Mouse (Mus musculus): ENCODE measurements around the gene Banp. TPM values are rescaled to one million over a fixed set of nuclear protein-coding genes. Genes with fewer than 3 reads are reported as not detected.
A peak's percentile ranks its signal among the peaks of the same experiment; 100 is the strongest.

The Banp gene
- polyA plus RNA-seq, 1 experiment: 114 TPM

GRCm38 (mm10) chr8:122008395-122008794 is 58.8 kb downstream of the Banp start:
- TF ChIP-seq POLR2A (IDR thresholded peaks at IDR 0.05; ENCODE audit: borderline replicate concordance, extremely low read depth, insufficient read depth, insufficient read length, poor library complexity, severe bottlenecking): no peak
- TF ChIP-seq CTCF (IDR thresholded peaks at IDR 0.05; ENCODE audit: borderline replicate concordance, extremely low read depth, insufficient read depth, insufficient read length): no peak
- no peak for DNase-seq (ENCODE audit: low read depth)

- TF ChIP-seq POLR2A (IDR thresholded peaks at IDR 0.05; ENCODE audit: borderline replicate concordance, extremely low read depth, insufficient read depth, insufficient read length, poor library complexity, severe bottlenecking) (no peak), CTCF (IDR thresholded peaks at IDR 0.05; ENCODE audit: borderline replicate concordance, extremely low read depth, insufficient read depth, insufficient read length) (no peak)
- no peak for DNase-seq (ENCODE audit: low read depth)
Observed at GRCm38 (mm10) chr8:122010638-122011037, 61.1 kb downstream of the Banp start.

- TF ChIP-seq POLR2A (IDR thresholded peaks at IDR 0.05; ENCODE audit: borderline replicate concordance, extremely low read depth, insufficient read depth, insufficient read length, poor library complexity, severe bottlenecking): no peak
- peak; percentile 6; the same call in 1 of the 2 replicates for TF ChIP-seq CTCF (IDR thresholded peaks at IDR 0.05; ENCODE audit: borderline replicate concordance, extremely low read depth, insufficient read depth, insufficient read length)
- DNase-seq (ENCODE audit: low read depth): no peak
Observed at GRCm38 (mm10) chr8:122011066-122011588, 61.6 kb downstream of the Banp start.

- no peak for DNase-seq (ENCODE audit: low read depth)
- no peak for TF ChIP-seq POLR2A (IDR thresholded peaks at IDR 0.05; ENCODE audit: borderline replicate concordance, extremely low read depth, insufficient read depth, insufficient read length, poor library complexity, severe bottlenecking)
- TF ChIP-seq CTCF (IDR thresholded peaks at IDR 0.05; ENCODE audit: borderline replicate concordance, extremely low read depth, insufficient read depth, insufficient read length): no peak
Observed at GRCm38 (mm10) chr8:122014606-122015005, 65.1 kb downstream of the Banp start.

GRCm38 (mm10) chr8:122018046-122018831 is 68.7 kb downstream of the Banp start:
- peak; percentile 63 for DNase-seq (ENCODE audit: low read depth)
- TF ChIP-seq POLR2A (IDR thresholded peaks at IDR 0.05; ENCODE audit: borderline replicate concordance, extremely low read depth, insufficient read depth, insufficient read length, poor library complexity, severe bottlenecking): no peak

GRCm38 (mm10) chr8:122019162-122019561 is 69.6 kb downstream of the Banp start:
- TF ChIP-seq CTCF (IDR thresholded peaks at IDR 0.05; ENCODE audit: borderline replicate concordance, extremely low read depth, insufficient read depth, insufficient read length) (no peak), POLR2A (IDR thresholded peaks at IDR 0.05; ENCODE audit: borderline replicate concordance, extremely low read depth, insufficient read depth, insufficient read length, poor library complexity, severe bottlenecking) (no peak)

GRCm38 (mm10) chr8:122020050-122020771 is 70.7 kb downstream of the Banp start:
- DNase-seq (ENCODE audit: low read depth): no peak
- TF ChIP-seq POLR2A (IDR thresholded peaks at IDR 0.05; ENCODE audit: borderline replicate concordance, extremely low read depth, insufficient read depth, insufficient read length, poor library complexity, severe bottlenecking): no peak
- no peak for TF ChIP-seq CTCF (IDR thresholded peaks at IDR 0.05; ENCODE audit: borderline replicate concordance, extremely low read depth, insufficient read depth, insufficient read length)

More at GRCm38 (mm10) chr8:122019162-122019561, 69.6 kb downstream of the Banp start:
- no peak for DNase-seq (ENCODE audit: low read depth)

- TF ChIP-seq CTCF (IDR thresholded peaks at IDR 0.05; ENCODE audit: borderline replicate concordance, extremely low read depth, insufficient read depth, insufficient read length) (no peak), POLR2A (IDR thresholded peaks at IDR 0.05; ENCODE audit: borderline replicate concordance, extremely low read depth, insufficient read depth, insufficient read length, poor library complexity, severe bottlenecking) (no peak)
- no peak for DNase-seq (ENCODE audit: low read depth)
Observed at GRCm38 (mm10) chr8:122021725-122022124, 72.2 kb downstream of the Banp start.

GRCm38 (mm10) chr8:122022274-122022673 is 72.7 kb downstream of the Banp start:
- no peak for TF ChIP-seq CTCF (IDR thresholded peaks at IDR 0.05; ENCODE audit: borderline replicate concordance, extremely low read depth, insufficient read depth, insufficient read length)
- no peak for DNase-seq (ENCODE audit: low read depth)

GRCm38 (mm10) chr8:122022705-122023104 is 73.2 kb downstream of the Banp start:
- peak; percentile 25 for DNase-seq (ENCODE audit: low read depth)
- no peak for TF ChIP-seq CTCF (IDR thresholded peaks at IDR 0.05; ENCODE audit: borderline replicate concordance, extremely low read depth, insufficient read depth, insufficient read length)
- TF ChIP-seq POLR2A (IDR thresholded peaks at IDR 0.05; ENCODE audit: borderline replicate concordance, extremely low read depth, insufficient read depth, insufficient read length, poor library complexity, severe bottlenecking): no peak

- DNase-seq (ENCODE audit: low read depth): no peak
- TF ChIP-seq POLR2A (IDR thresholded peaks at IDR 0.05; ENCODE audit: borderline replicate concordance, extremely low read depth, insufficient read depth, insufficient read length, poor library complexity, severe bottlenecking) (no peak), CTCF (IDR thresholded peaks at IDR 0.05; ENCODE audit: borderline replicate concordance, extremely low read depth, insufficient read depth, insufficient read length) (no peak)
Observed at GRCm38 (mm10) chr8:122025546-122025945, 76.0 kb downstream of the Banp start.

All from brain, embryonic 14.5 days (tissue).